Comparison of ENCODE assay signal across 9 mouse cellular contexts in genomic region chr9:55231544-55231943, GRCm38 (mm10). TPM values are rescaled to one million over a fixed set of nuclear protein-coding genes. Genes with fewer than 3 reads are reported as not detected.
A peak's percentile ranks its signal among the peaks of the same experiment; 100 is the strongest.
DNase-seq lines count a peak whose midpoint lies in the region; ATAC-seq and TF ChIP-seq lines count a peak whose summit lies in the region.
"Had no signal": no experiment of that assay in that cellular context is flagged by ENCODE, and none has a peak within 500 bp of the region (broad histone marks: within the 10 kb centered on the region; RNA-seq: fewer than 3 reads in every experiment).

No protein-coding gene starts in this region.

- CTCF ChIA-PET in Patski (lab: Charles Lee) = interaction anchor here (0.7 to 1.8 kb wide), 7 partner anchors 50 to 159 kb away, joined by 3 to 29 read pairs (median 3); no protein-coding TSS in a partner anchor

- no peak overlapping the region for H3K4me3 ChIP-seq in liver, adult 2 months (ENCODE audit: insufficient read depth, low read depth, low read length)
- no peak overlapping the region for H3K4me3 ChIP-seq in liver, embryonic 11.5 days (ENCODE audit: low read depth, low read length)

- no peaks in the 10 kb centered on the region for H3K79me2 ChIP-seq in liver, adult 2 months (ENCODE audit: control insufficient read depth, insufficient read depth, low read length)

- WGBS in liver, adult 2 months = 59% methylated on average over 6 of the region's 6 CpGs
- 66% methylated on average over 6 of the region's 6 CpGs for WGBS in liver, embryonic 11.5 days

- no peak for TF ChIP-seq POLR2A in liver, adult 2 months (IDR thresholded peaks at IDR 0.05; ENCODE audit: extremely low read depth, insufficient read depth, low read length)

- no peak overlapping the region for H3K9ac ChIP-seq in liver, adult 2 months (ENCODE audit: low read depth, low read length)
- no peak overlapping the region for H3K9ac ChIP-seq in liver, embryonic 11.5 days (ENCODE audit: low read depth, low read length)
- H3K9ac ChIP-seq: liver, embryonic 14.5 days had no signal

- H3K9me3 ChIP-seq in liver, embryonic 11.5 days (ENCODE audit: control insufficient read depth, low read length) = 0 out of 2 replicates have a peak, but pooled peaks cover 2% of the 10 kb centered on the region

- in situ Hi-C loops in Patski (cut with MboI; ENCODE audit: low pct_unique_long_range_greater_than_20kb) = no loop called here

- TF ChIP-seq CTCF in liver, adult 2 months (IDR thresholded peaks at IDR 0.05; ENCODE audit: low read depth, low read length) = peak; percentile 69
- peak; percentile 76 for TF ChIP-seq CTCF in Patski (IDR thresholded peaks at IDR 0.05)

- H3K4me2 ChIP-seq in liver, embryonic 11.5 days = no peak overlapping the region

- peaks cover 1% of the 10 kb centered on the region; the same call in 1 of the 2 replicates for H3K36me3 ChIP-seq in liver, adult 2 months (ENCODE audit: control insufficient read depth, insufficient read depth, low read length)
- H3K36me3 ChIP-seq in liver, embryonic 11.5 days (ENCODE audit: control insufficient read depth, insufficient read depth, low read length) = no peaks in the 10 kb centered on the region

- no peak overlapping the region for H3K27ac ChIP-seq in liver, adult 2 months (replicated peaks; ENCODE audit: insufficient read depth, low read depth, low read length)
- no peak overlapping the region for H3K27ac ChIP-seq in liver, embryonic 11.5 days (ENCODE audit: low read depth, low read length)
- H3K27ac ChIP-seq: liver, embryonic 14.5 days had no signal

- POLR2A ChIA-PET in Patski (lab: Charles Lee) = no interaction called here

- DNase-seq in liver, adult 2 months (ENCODE audit: extremely low read depth, low read depth, low spot score) = peak; percentile 82
- DNase-seq in liver, embryonic 11.5 days (ENCODE audit: low spot score) = no peak
- no peak for DNase-seq in Patski (ENCODE audit: low read depth, low spot score)
- peak; percentile 65 to 74 for DNase-seq in cerebellum, adult 18-20 months
- peak; percentile 34 for DNase-seq in kidney, postnatal 14 days
- DNase-seq in gastrocnemius, postnatal 36 days = no peak
- DNase-seq in layer of hippocampus, adult 11-12 months (ENCODE audit: low spot score) = no peak

- H3K4me1 ChIP-seq in liver, adult 2 months (ENCODE audit: control insufficient read depth, insufficient read depth, low read length) = peaks cover 8% of the 10 kb centered on the region
- no peaks in the 10 kb centered on the region for H3K4me1 ChIP-seq in liver, embryonic 11.5 days (replicated peaks; ENCODE audit: control insufficient read depth, insufficient read depth, low read length)

- no peaks in the 10 kb centered on the region for H3K27me3 ChIP-seq in liver, adult 2 months (ENCODE audit: control insufficient read depth, insufficient read depth, low read length)
- no peaks in the 10 kb centered on the region for H3K27me3 ChIP-seq in liver, embryonic 11.5 days (replicated peaks; ENCODE audit: control insufficient read depth, insufficient read depth, low read length)
- no peaks in the 10 kb centered on the region for H3K27me3 ChIP-seq in Patski

- no peak for ATAC-seq in liver, embryonic 11.5 days (replicated peaks; ENCODE audit: low FRiP score)
- ATAC-seq in Patski = no peak
- ATAC-seq: activated CD4-positive, CD25-positive, alpha-beta regulatory T cell, adult 4 months had no signal

- intact Hi-C loops in gastrocnemius, postnatal 36 days (cut with DNase I) = no loop called here

RNA-seq across cellular contexts. Expression of gene Fbxo22, which starts 22.8 kb away (rescaled TPM):
- 44.4 and 45.4 TPM in 2 replicates for total RNA-seq in liver, adult 2 months (2014; rRNA removed)
- polyA plus RNA-seq in liver, adult 2 months (2012; rRNA removed) = 18.3 and 18.5 TPM in 2 replicates
- polyA plus RNA-seq in liver, embryonic 11.5 days (2014; fragmentation: Nextera tagmentation; extraction: Ambion mirVana) = 52.0 and 57.9 TPM in 2 replicates
- polyA plus RNA-seq in Patski (2021) = 76.0 TPM
- total RNA-seq in gastrocnemius, postnatal 36 days (2021) = 10 to 100 TPM; 18.0 to 18.8 TPM

Comparison
In these comparisons a context has a peak if more than half of its experiments do, and no peak if none do; other contexts are left out.
1. DNase-seq: peak in liver, adult 2 months (single experiment), cerebellum, adult 18-20 months (2 of 2) and kidney, postnatal 14 days (single experiment); none in liver, embryonic 11.5 days (single experiment), Patski (single experiment), gastrocnemius, postnatal 36 days (0 of 2) and layer of hippocampus, adult 11-12 months (single experiment).